Mouse (Mus musculus): Measurements from ENCODE around the gene Zbtb8os. TPM values are rescaled to one million over a fixed set of nuclear protein-coding genes. Genes with fewer than 3 reads are reported as not detected.

Gene Zbtb8os
- total RNA-seq, 2 experiments from 2014 or later: 6.9 to 19.1 TPM

DNA sequence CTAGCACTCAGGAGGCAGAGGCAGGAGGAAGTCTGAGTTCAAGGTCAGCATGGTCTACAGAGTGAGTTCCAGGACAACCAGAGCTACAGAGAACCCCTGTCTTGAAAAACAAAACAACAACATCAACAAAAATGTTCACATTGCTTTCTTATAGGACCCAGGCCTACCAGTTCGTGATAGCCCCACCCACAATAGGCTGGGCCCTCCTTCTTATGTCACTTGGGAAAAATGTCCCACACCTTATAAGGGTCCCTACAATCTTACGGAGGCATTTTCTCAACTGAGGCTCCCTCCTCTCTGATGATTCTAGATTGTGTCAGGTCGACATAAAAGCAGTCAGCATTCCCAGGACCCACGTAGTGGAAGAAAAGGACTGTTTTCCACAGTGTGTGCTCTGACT, 64.3 kb downstream of the Zbtb8os start:
- ATAC-seq (replicated peaks; ENCODE audit: low FRiP score, poor library complexity, severe bottlenecking): no peak

Other genes with a start within 250 kb of the Zbtb8os start
- not detected in 2 replicates for gene Tmem54, start 230.1 kb upstream of the Zbtb8os start, total RNA-seq (2015; ENCODE audit: low replicate concordance)
- not detected in 2 replicates for gene Tmem54, start 230.1 kb upstream of the Zbtb8os start, total RNA-seq (2017; ENCODE audit: low replicate concordance)
- not detected in 2 replicates for gene Hpca, start 213.7 kb upstream of the Zbtb8os start, total RNA-seq (2015; ENCODE audit: low replicate concordance)
- not detected in 2 replicates for gene Hpca, start 213.7 kb upstream of the Zbtb8os start, total RNA-seq (2017; ENCODE audit: low replicate concordance)
- gene Fndc5, start 198.7 kb upstream of the Zbtb8os start, total RNA-seq (2015; ENCODE audit: low replicate concordance): not detected in 2 replicates
- not detected in 2 replicates for gene Fndc5, start 198.7 kb upstream of the Zbtb8os start, total RNA-seq (2017; ENCODE audit: low replicate concordance)
- 12.7 and 13.6 TPM in 2 replicates for gene S100pbp, start 146.0 kb upstream of the Zbtb8os start, total RNA-seq (2015; ENCODE audit: low replicate concordance)
- 7.5 and 8.7 TPM in 2 replicates for gene S100pbp, start 146.0 kb upstream of the Zbtb8os start, total RNA-seq (2017; ENCODE audit: low replicate concordance)
- gene Yars, start 145.9 kb upstream of the Zbtb8os start, total RNA-seq (2015; ENCODE audit: low replicate concordance): 4.2 and 11.3 TPM in 2 replicates
- gene Yars, start 145.9 kb upstream of the Zbtb8os start, total RNA-seq (2017; ENCODE audit: low replicate concordance): 10.7 and 34.0 TPM in 2 replicates
- not detected in 2 replicates for gene C77080, start 74.3 kb upstream of the Zbtb8os start, total RNA-seq (2015; ENCODE audit: low replicate concordance)
- gene C77080, start 74.3 kb upstream of the Zbtb8os start, total RNA-seq (2017; ENCODE audit: low replicate concordance): not detected in 2 replicates
- gene Sync, start 48.1 kb upstream of the Zbtb8os start, total RNA-seq (2015; ENCODE audit: low replicate concordance): not detected in 2 replicates
- gene Sync, start 48.1 kb upstream of the Zbtb8os start, total RNA-seq (2017; ENCODE audit: low replicate concordance): 0.56 TPM in 1 of 2 replicates, not detected in the other
- gene Rbbp4, start 325 bp upstream of the Zbtb8os start, total RNA-seq (2015; ENCODE audit: low replicate concordance): 60.2 and 64.6 TPM in 2 replicates
- gene Rbbp4, start 325 bp upstream of the Zbtb8os start, total RNA-seq (2017; ENCODE audit: low replicate concordance): 61.6 and 122 TPM in 2 replicates
- gene Zbtb8a, start 42.4 kb downstream of the Zbtb8os start, total RNA-seq (2015; ENCODE audit: low replicate concordance): 2.3 TPM in 1 of 2 replicates, not detected in the other
- 1.5 and 1.7 TPM in 2 replicates for gene Zbtb8a, start 42.4 kb downstream of the Zbtb8os start, total RNA-seq (2017; ENCODE audit: low replicate concordance)
- gene Zbtb8b, start 105.2 kb downstream of the Zbtb8os start, total RNA-seq (2015; ENCODE audit: low replicate concordance): not detected in 2 replicates
- gene Zbtb8b, start 105.2 kb downstream of the Zbtb8os start, total RNA-seq (2017; ENCODE audit: low replicate concordance): not detected in 2 replicates
- 720 and 842 TPM in 2 replicates for gene Bsdc1, start 125.9 kb downstream of the Zbtb8os start, total RNA-seq (2015; ENCODE audit: low replicate concordance)
- gene Bsdc1, start 125.9 kb downstream of the Zbtb8os start, total RNA-seq (2017; ENCODE audit: low replicate concordance): 1,074 and 1,469 TPM in 2 replicates
- gene Tssk3, start 155.3 kb downstream of the Zbtb8os start, total RNA-seq (2015; ENCODE audit: low replicate concordance): not detected in 2 replicates
- not detected in 2 replicates for gene Tssk3, start 155.3 kb downstream of the Zbtb8os start, total RNA-seq (2017; ENCODE audit: low replicate concordance)
- gene Fam229a, start 155.5 kb downstream of the Zbtb8os start, total RNA-seq (2015; ENCODE audit: low replicate concordance): 3.3 TPM in 1 of 2 replicates, not detected in the other
- gene Fam229a, start 155.5 kb downstream of the Zbtb8os start, total RNA-seq (2017; ENCODE audit: low replicate concordance): 0.68 and 2.1 TPM in 2 replicates
- gene Marcksl1, start 177.9 kb downstream of the Zbtb8os start, total RNA-seq (2015; ENCODE audit: low replicate concordance): 12.5 and 23.4 TPM in 2 replicates
- 7.4 and 13.1 TPM in 2 replicates for gene Marcksl1, start 177.9 kb downstream of the Zbtb8os start, total RNA-seq (2017; ENCODE audit: low replicate concordance)
- 41.1 and 45.8 TPM in 2 replicates for gene Hdac1, start 207.0 kb downstream of the Zbtb8os start, total RNA-seq (2015; ENCODE audit: low replicate concordance)
- 27.0 and 42.9 TPM in 2 replicates for gene Hdac1, start 207.0 kb downstream of the Zbtb8os start, total RNA-seq (2017; ENCODE audit: low replicate concordance)
- 2.9 TPM in 1 of 2 replicates, not detected in the other for gene Lck, start 237.9 kb downstream of the Zbtb8os start, total RNA-seq (2015; ENCODE audit: low replicate concordance)
- gene Lck, start 237.9 kb downstream of the Zbtb8os start, total RNA-seq (2017; ENCODE audit: low replicate concordance): 4.3 and 6.1 TPM in 2 replicates
- not detected in 2 replicates for gene Fam167b, start 242.9 kb downstream of the Zbtb8os start, total RNA-seq (2015; ENCODE audit: low replicate concordance)
- not detected in 2 replicates for gene Fam167b, start 242.9 kb downstream of the Zbtb8os start, total RNA-seq (2017; ENCODE audit: low replicate concordance)